Mouse (Mus musculus): ENCODE measurements at regions not wholly inside any gene's neighbourhood (a gene's known extent, or its start where the extent isn't known, plus 50 kb on each side); places are given as distances from the start of the nearest gene placed in this dataset.

GRCm38 (mm10) chr2:179080462-179081274, 361.6 kb upstream of the Cdh4 start:
- no peaks in the 10 kb centered on the region for H3K9me3 ChIP-seq (ENCODE audit: control insufficient read depth, low read length)
- no peaks in the 10 kb centered on the region for H3K27me3 ChIP-seq (replicated peaks; ENCODE audit: control insufficient read depth, insufficient read depth, low read length)
- no peak overlapping the region for H3K27ac ChIP-seq (ENCODE audit: low read length)
- WGBS, result 68% methylated on average over 13 of the region's 13 CpGs
- no peak overlapping the region for H3K4me2 ChIP-seq (ENCODE audit: low read length)
- no peaks in the 10 kb centered on the region; the same call in 1 of the 2 replicates for H3K4me1 ChIP-seq (replicated peaks; ENCODE audit: control insufficient read depth, insufficient read depth, low read length)
- H3K4me3 ChIP-seq (replicated peaks; ENCODE audit: low read length), result no peak overlapping the region
- no peak for ATAC-seq
- H3K36me3 ChIP-seq (ENCODE audit: control insufficient read depth, insufficient read depth), result no peaks in the 10 kb centered on the region
- H3K9ac ChIP-seq (replicated peaks; ENCODE audit: low read depth, low read length), result no peak overlapping the region

DNA sequence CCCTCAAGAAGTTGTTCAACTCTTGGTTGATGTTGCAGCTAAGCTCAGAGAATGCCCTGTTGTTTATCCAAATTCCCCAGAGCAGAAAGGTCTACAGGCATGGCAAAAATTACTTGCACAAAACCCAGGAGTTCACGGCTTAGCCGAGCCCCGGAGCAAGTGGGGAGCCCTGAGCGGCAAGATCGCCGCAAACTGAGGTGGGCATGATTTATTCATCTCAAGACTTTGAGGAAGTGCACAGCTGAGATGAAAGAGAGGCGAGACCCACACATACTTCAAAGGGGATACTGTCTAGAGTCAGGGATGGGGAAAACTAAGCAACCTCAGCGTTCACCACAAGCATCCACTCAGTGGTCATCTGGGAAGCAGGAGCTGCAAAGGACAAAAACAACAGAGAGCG, 355.3 kb upstream of the Cdh4 start:
- Histone ChIP-seq H3K4me1 (replicated peaks; ENCODE audit: control insufficient read depth, insufficient read depth, low read length) (no peaks in the 10 kb centered on the region), H3K9me3 (ENCODE audit: control insufficient read depth, low read length) (no peaks in the 10 kb centered on the region), H3K27ac (ENCODE audit: low read length) (no peak overlapping the region), H3K4me3 (replicated peaks; ENCODE audit: low read length) (no peak overlapping the region), H3K27me3 (replicated peaks; ENCODE audit: control insufficient read depth, insufficient read depth, low read length) (no peaks in the 10 kb centered on the region), H3K4me2 (ENCODE audit: low read length) (no peak overlapping the region), H3K9ac (replicated peaks; ENCODE audit: low read depth, low read length) (no peak overlapping the region), H3K36me3 (ENCODE audit: control insufficient read depth, insufficient read depth) (no peaks in the 10 kb centered on the region)
- WGBS, result 94% methylated on average over 9 of the region's 9 CpGs
- no peak for ATAC-seq

DNA sequence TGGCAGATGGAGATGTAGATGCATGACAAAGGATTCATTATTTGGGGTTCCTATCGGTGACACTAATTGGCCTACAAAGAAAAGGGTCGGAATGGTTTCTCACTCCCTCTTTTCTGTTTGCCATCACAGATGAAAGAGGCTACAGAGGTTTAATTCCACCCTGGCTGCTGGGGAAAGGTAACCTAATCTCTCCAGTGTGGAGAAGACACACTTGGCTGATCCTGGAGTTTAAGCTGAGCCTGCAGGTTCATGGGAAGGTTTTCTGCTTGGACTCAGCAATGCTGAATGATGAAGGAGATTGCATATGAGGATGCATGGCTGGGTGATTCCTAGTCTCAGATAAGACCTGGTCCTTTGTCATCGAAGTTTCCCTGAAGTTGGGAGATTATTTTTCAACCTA, 350.8 kb upstream of the Cdh4 start:
- 31% methylated on average over 3 of the region's 3 CpGs for WGBS
- no peak overlapping the region for H3K4me2 ChIP-seq (ENCODE audit: low read length)
- no peaks in the 10 kb centered on the region for H3K27me3 ChIP-seq (replicated peaks; ENCODE audit: control insufficient read depth, insufficient read depth, low read length)
- no peak overlapping the region for H3K27ac ChIP-seq (ENCODE audit: low read length)
- no peaks in the 10 kb centered on the region for H3K36me3 ChIP-seq (ENCODE audit: control insufficient read depth, insufficient read depth)
- H3K9ac ChIP-seq (replicated peaks; ENCODE audit: low read depth, low read length), result no peak overlapping the region
- ATAC-seq, result no peak
- no peaks in the 10 kb centered on the region for H3K9me3 ChIP-seq (ENCODE audit: control insufficient read depth, low read length)
- H3K4me3 ChIP-seq (replicated peaks; ENCODE audit: low read length), result no peak overlapping the region
- peaks cover 4% of the 10 kb centered on the region; the same call in 1 of the 2 replicates for H3K4me1 ChIP-seq (replicated peaks; ENCODE audit: control insufficient read depth, insufficient read depth, low read length)

DNA sequence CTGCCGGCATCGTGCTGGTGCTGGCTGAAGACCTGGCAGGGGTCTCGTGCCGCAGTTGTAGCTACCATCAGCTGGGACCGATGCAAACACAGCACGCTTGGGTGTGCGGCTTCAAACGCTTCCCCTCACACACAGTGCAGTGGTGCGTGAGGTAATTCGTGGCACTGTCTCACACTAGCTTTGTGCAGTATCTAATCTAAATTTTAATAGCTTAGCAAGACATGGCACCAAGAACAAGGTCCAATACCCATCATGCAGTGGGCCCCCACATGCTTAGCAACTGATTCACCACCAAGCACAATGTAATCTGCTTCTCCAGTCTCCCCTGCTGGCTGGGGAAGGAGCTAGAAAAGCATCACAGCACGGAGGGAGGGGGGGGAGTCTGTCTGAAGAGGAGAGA, 348.2 kb upstream of the Cdh4 start:
- Histone ChIP-seq H3K9me3 (ENCODE audit: control insufficient read depth, low read length) (no peaks in the 10 kb centered on the region), H3K9ac (replicated peaks; ENCODE audit: low read depth, low read length) (no peak overlapping the region), H3K27me3 (replicated peaks; ENCODE audit: control insufficient read depth, insufficient read depth, low read length) (no peaks in the 10 kb centered on the region), H3K4me2 (ENCODE audit: low read length) (peak overlapping the region; percentile 2; the same call in 1 of the 2 replicates), H3K4me3 (replicated peaks; ENCODE audit: low read length) (no peak overlapping the region), H3K4me1 (replicated peaks; ENCODE audit: control insufficient read depth, insufficient read depth, low read length) (peaks cover 4% of the 10 kb centered on the region; the same call in 1 of the 2 replicates), H3K27ac (ENCODE audit: low read length) (no peak overlapping the region), H3K36me3 (ENCODE audit: control insufficient read depth, insufficient read depth) (no peaks in the 10 kb centered on the region)
- peak; percentile 94 for ATAC-seq
- 17% methylated on average over 11 of the region's 11 CpGs for WGBS

DNA sequence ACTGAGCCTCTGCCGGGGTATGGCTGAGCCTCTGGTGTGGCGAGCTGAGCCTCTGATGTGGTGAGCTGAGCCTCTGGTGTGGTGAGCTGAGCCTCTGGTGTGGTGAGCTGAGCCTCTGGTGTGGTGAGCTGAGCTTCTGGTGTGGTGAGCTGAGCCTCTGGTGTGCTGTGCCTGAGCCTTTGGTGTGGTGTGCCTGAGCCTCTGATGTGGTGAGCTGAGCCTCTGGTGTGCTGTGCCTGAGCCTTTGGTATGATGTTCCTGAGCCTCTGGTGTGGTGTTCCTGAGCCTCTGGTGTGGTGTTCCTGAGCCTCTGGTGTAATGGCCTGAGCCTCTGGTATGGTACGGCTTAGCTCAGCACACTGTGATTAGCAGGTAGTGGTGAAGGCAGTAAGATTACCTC, 346.2 kb upstream of the Cdh4 start:
- no peaks in the 10 kb centered on the region for H3K9me3 ChIP-seq (ENCODE audit: control insufficient read depth, low read length)
- H3K4me3 ChIP-seq (replicated peaks; ENCODE audit: low read length), result no peak overlapping the region
- no peak for ATAC-seq
- H3K27ac ChIP-seq (ENCODE audit: low read length), result no peak overlapping the region
- 97% methylated on average over 3 of the region's 3 CpGs for WGBS
- no peaks in the 10 kb centered on the region for H3K36me3 ChIP-seq (ENCODE audit: control insufficient read depth, insufficient read depth)
- no peaks in the 10 kb centered on the region for H3K27me3 ChIP-seq (replicated peaks; ENCODE audit: control insufficient read depth, insufficient read depth, low read length)
- H3K4me1 ChIP-seq (replicated peaks; ENCODE audit: control insufficient read depth, insufficient read depth, low read length), result peaks cover 4% of the 10 kb centered on the region; the same call in 1 of the 2 replicates
- H3K4me2 ChIP-seq (ENCODE audit: low read length), result no peak overlapping the region
- H3K9ac ChIP-seq (replicated peaks; ENCODE audit: low read depth, low read length), result no peak overlapping the region

DNA sequence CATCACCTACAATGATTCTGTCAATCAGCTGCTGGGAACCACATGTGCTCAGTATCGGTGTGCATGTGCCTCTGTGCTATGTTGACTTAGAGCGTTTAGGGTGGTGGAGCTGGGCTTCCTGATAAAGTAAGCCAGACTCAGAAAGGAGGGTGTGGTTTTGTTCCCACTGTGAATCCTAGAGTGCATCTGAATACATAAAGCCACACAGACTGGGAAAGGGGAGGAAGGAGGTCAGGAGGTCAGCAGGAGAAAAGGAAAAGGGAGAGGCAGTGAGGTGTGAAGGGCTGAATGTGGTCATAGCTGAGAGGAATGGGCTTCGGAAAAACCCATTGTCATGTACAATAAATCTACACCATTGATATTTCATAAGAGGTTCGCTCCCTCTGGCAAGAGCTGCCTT, 345.4 kb upstream of the Cdh4 start:
- Histone ChIP-seq H3K4me1 (replicated peaks; ENCODE audit: control insufficient read depth, insufficient read depth, low read length) (peaks cover 4% of the 10 kb centered on the region; the same call in 1 of the 2 replicates), H3K4me2 (ENCODE audit: low read length) (no peak overlapping the region), H3K9ac (replicated peaks; ENCODE audit: low read depth, low read length) (no peak overlapping the region), H3K36me3 (ENCODE audit: control insufficient read depth, insufficient read depth) (no peaks in the 10 kb centered on the region), H3K4me3 (replicated peaks; ENCODE audit: low read length) (no peak overlapping the region), H3K27ac (ENCODE audit: low read length) (no peak overlapping the region), H3K9me3 (ENCODE audit: control insufficient read depth, low read length) (no peaks in the 10 kb centered on the region), H3K27me3 (replicated peaks; ENCODE audit: control insufficient read depth, insufficient read depth, low read length) (no peaks in the 10 kb centered on the region)
- WGBS, result 38% methylated on average over 4 of the region's 4 CpGs
- ATAC-seq, result no peak

- H3K4me3 ChIP-seq (replicated peaks; ENCODE audit: low read length), result no peak overlapping the region
- WGBS, result 97% methylated on average over 1 of the region's 1 CpGs
- ATAC-seq, result no peak
These were observed 342.4 kb upstream of the Cdh4 start for GRCm38 (mm10) chr2:179099783-179100182.

DNA sequence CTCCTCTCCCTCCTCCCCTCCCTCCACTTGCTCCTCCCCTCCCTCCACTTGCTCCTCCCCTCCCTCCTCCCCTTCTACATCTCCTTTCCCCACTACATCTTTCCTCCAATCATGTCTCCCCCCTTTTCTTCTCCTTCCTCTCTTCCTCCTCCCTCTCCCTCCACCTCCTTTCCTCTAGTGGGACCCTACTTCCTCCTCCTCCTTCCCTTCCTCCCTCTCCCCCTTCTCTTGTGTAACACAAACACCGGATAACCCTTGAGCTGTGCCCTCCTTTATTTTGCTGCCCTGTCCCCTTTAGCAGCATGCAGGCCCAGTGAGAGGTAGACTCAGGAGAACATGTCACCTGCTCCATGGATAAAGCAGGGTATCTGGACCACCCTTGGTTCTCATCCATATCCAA, 339.1 kb upstream of the Cdh4 start:
- Histone ChIP-seq H3K9me3 (ENCODE audit: control insufficient read depth, low read length) (no peaks in the 10 kb centered on the region), H3K4me3 (replicated peaks; ENCODE audit: low read length) (no peak overlapping the region), H3K27me3 (replicated peaks; ENCODE audit: control insufficient read depth, insufficient read depth, low read length) (no peaks in the 10 kb centered on the region), H3K4me1 (replicated peaks; ENCODE audit: control insufficient read depth, insufficient read depth, low read length) (no peaks in the 10 kb centered on the region), H3K4me2 (ENCODE audit: low read length) (no peak overlapping the region), H3K27ac (ENCODE audit: low read length) (no peak overlapping the region), H3K9ac (replicated peaks; ENCODE audit: low read depth, low read length) (no peak overlapping the region), H3K36me3 (ENCODE audit: control insufficient read depth, insufficient read depth) (no peaks in the 10 kb centered on the region)
- WGBS, result 75% methylated on average over 1 of the region's 1 CpGs
- no peak for ATAC-seq

More at GRCm38 (mm10) chr2:179099783-179100182, 342.4 kb upstream of the Cdh4 start:
- Histone ChIP-seq H3K4me1 (replicated peaks; ENCODE audit: control insufficient read depth, insufficient read depth, low read length) (no peaks in the 10 kb centered on the region), H3K9me3 (ENCODE audit: control insufficient read depth, low read length) (no peaks in the 10 kb centered on the region), H3K4me2 (ENCODE audit: low read length) (no peak overlapping the region), H3K36me3 (ENCODE audit: control insufficient read depth, insufficient read depth) (no peaks in the 10 kb centered on the region), H3K27me3 (replicated peaks; ENCODE audit: control insufficient read depth, insufficient read depth, low read length) (no peaks in the 10 kb centered on the region), H3K27ac (ENCODE audit: low read length) (no peak overlapping the region), H3K9ac (replicated peaks; ENCODE audit: low read depth, low read length) (no peak overlapping the region)

- whole genome bisulfite sequencing, result 52% methylated on average over 5 of the region's 5 CpGs
These were observed 329.3 kb upstream of the Cdh4 start for GRCm38 (mm10) chr2:179112951-179113350.

More at GRCm38 (mm10) chr2:179112951-179113350, 329.3 kb upstream of the Cdh4 start:
- Histone ChIP-seq H3K9ac (replicated peaks; ENCODE audit: low read depth, low read length) (no peak overlapping the region), H3K27me3 (replicated peaks; ENCODE audit: control insufficient read depth, insufficient read depth, low read length) (0 out of 2 replicates have a peak, but pooled peaks cover 3% of the 10 kb centered on the region), H3K9me3 (ENCODE audit: control insufficient read depth, low read length) (no peaks in the 10 kb centered on the region), H3K27ac (ENCODE audit: low read length) (no peak overlapping the region), H3K36me3 (ENCODE audit: control insufficient read depth, insufficient read depth) (no peaks in the 10 kb centered on the region), H3K4me3 (replicated peaks; ENCODE audit: low read length) (no peak overlapping the region), H3K4me2 (ENCODE audit: low read length) (no peak overlapping the region), H3K4me1 (replicated peaks; ENCODE audit: control insufficient read depth, insufficient read depth, low read length) (peaks cover 9% of the 10 kb centered on the region)
- ATAC-seq, result no peak

Data from forebrain, embryonic 16.5 days (tissue).